Mouse (Mus musculus) heart, embryonic 11.5 days (tissue): ENCODE measurements around the gene Spata5. TPM values are rescaled to one million over a fixed set of nuclear protein-coding genes. Genes with fewer than 3 reads are reported as not detected.

ENCODE experiments used
- ATAC-seq: fragments of 200-750 bp; cut with Nextera tagmentation; replicated peaks from 2 replicates; pipeline ENCODE4 v1.8.0; 2017; ENCODE audit warnings: moderate library complexity; ENCODE audit not compliant: insufficient number of reproducible peaks, low FRiP score, low TSS enrichment
- H3K27ac ChIP-seq: fragments of 300-500 bp; sonication (generic); 2 replicates; pipeline ENCODE4 v1.5.1; 2014; ENCODE audit warnings: mild to moderate bottlenecking, low read depth, low read length
- H3K27me3 ChIP-seq: fragments of 300-500 bp; sonication (generic); 2 replicates; pipeline ENCODE4 v1.6.1; 2014; ENCODE audit warnings: mild to moderate bottlenecking, low read length, mixed read lengths; ENCODE audit not compliant: control insufficient read depth, insufficient read depth
- H3K36me3 ChIP-seq: fragments of 300-500 bp; sonication (generic); 2 replicates; pipeline ENCODE4 v1.6.1; 2014; ENCODE audit warnings: mild to moderate bottlenecking, low read length, moderate library complexity, mixed read lengths; ENCODE audit not compliant: control insufficient read depth, insufficient read depth
- H3K4me1 ChIP-seq: fragments of 300-500 bp; sonication (generic); 2 replicates; pipeline ENCODE4 v1.6.1; 2014; ENCODE audit warnings: low read length; ENCODE audit not compliant: control insufficient read depth, insufficient read depth
- H3K4me2 ChIP-seq: fragments of 300-500 bp; sonication (generic); 2 replicates; pipeline ENCODE4 v1.6.1; 2014; ENCODE audit warnings: mild to moderate bottlenecking, moderate library complexity
- H3K4me3 ChIP-seq: fragments of 300-500 bp; sonication (generic); 2 replicates; pipeline ENCODE4 v1.5.1; 2014; ENCODE audit warnings: low read depth, low read length
- H3K9ac ChIP-seq: fragments of 300-500 bp; sonication (generic); 2 replicates; pipeline ENCODE4 v1.6.1; 2014; ENCODE audit warnings: mild to moderate bottlenecking, low read depth, low read length, moderate library complexity
- H3K9me3 ChIP-seq: fragments of 300-500 bp; sonication (generic); replicated peaks from 2 replicates; pipeline ENCODE4 v1.6.1; 2016; ENCODE audit warnings: low read length; ENCODE audit not compliant: control insufficient read depth
- WGBS: fragments of 180-500 bp; shearing (Covaris S2); extraction: QIAGEN DNeasy Blood & Tissue Kit; methylation state at CpG from one replicate; pipeline ENCODE4 v1.1.7; 2014; ENCODE audit not compliant: insufficient replicate concordance; 5-methylcytosine and 5-hydroxymethylcytosine counted together
- polyA plus RNA-seq: library from polyadenylated mRNA; unstranded; fragments of >200 nt; fragmentation: Nextera tagmentation; extraction: Ambion mirVana; gene quantifications from 2 replicates; pipeline ENCODE4 v1.2.1, GENCODE M21; 2014

The Spata5 gene
- polyA plus RNA-seq, 1 experiment from 2014 or later: 27.8 TPM

DNA sequence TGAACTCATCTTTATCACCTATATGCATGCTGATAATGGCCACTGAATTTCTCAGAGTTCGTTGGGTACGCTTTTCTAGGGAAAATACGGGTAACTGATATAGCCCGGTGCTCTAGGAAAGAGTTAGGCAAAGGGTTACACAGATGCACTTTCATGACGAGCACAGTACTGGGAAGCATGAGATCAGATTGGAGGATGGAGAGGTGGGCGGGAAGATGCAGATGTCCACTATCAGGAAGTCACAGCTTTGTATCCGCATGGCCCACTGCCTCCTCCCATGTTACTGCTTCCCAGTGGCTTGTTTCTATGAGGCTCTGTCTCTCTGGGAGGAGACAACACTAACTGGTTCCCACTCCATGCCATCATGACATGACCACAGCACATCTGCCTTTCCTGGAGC is 183.2 kb downstream of the Spata5 start:
- Histone ChIP-seq H3K27ac (no peak overlapping the region), H3K4me3 (no peak overlapping the region), H3K9ac (no peak overlapping the region), H3K4me2 (no peak overlapping the region), H3K27me3 (no peaks in the 10 kb centered on the region), H3K9me3 (no peaks in the 10 kb centered on the region), H3K4me1 (no peaks in the 10 kb centered on the region), H3K36me3 (no peaks in the 10 kb centered on the region)
- 64% methylated on average over 7 of the region's 7 CpGs for WGBS
- no peak for ATAC-seq

GRCm38 (mm10) chr3:37603541-37603940 is 183.8 kb downstream of the Spata5 start:
- Histone ChIP-seq H3K9ac (no peak overlapping the region), H3K36me3 (no peaks in the 10 kb centered on the region), H3K9me3 (no peaks in the 10 kb centered on the region), H3K4me1 (no peaks in the 10 kb centered on the region), H3K27ac (no peak overlapping the region), H3K27me3 (no peaks in the 10 kb centered on the region), H3K4me2 (no peak overlapping the region), H3K4me3 (no peak overlapping the region)
- WGBS: 73% methylated on average over 3 of the region's 3 CpGs
- ATAC-seq: no peak

DNA sequence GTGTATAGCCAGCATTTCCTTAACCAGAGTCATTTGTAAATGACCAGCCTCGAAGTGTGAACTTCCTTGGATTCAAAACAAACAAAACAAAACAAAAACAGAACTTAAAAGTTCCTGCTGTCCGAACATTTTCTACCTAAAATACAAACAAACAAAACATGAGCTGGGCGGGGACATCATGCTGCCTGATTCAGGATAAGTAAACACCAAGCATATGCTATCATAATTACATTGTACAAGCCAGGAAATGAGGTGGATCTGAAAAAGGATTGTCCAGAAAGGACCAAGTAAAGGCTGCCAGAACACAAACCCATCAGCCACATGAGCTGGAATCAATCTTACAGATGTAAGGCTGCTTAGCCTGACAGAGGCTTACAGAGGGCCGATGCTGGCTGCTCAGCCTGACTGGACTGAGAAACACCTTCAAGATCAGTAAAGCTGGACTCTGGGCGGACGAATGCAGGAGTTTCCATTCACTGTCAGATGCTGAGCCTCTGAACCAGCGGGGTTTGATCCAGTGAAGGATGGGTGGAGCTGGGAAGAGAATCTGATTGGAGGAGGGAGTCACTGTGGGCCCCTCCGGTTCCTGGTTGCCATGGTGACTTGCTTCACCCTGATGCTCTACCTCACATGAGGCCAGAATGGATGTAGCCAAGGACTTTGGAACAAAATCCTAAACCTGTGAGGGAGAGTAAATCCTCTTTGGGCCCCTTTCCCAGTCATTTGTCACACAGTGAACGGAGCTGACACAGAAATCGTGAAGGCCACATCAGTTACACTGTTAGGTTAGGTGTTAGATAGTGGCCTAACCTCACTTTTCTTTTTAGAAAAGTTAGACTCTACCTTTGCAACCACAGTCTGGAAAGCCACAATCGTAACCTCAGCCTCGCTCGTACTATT is 185.5 kb downstream of the Spata5 start:
- Histone ChIP-seq H3K27me3 (no peaks in the 10 kb centered on the region), H3K4me1 (no peaks in the 10 kb centered on the region), H3K9me3 (no peaks in the 10 kb centered on the region), H3K4me3 (no peak overlapping the region), H3K9ac (no peak overlapping the region), H3K4me2 (no peak overlapping the region), H3K36me3 (no peaks in the 10 kb centered on the region), H3K27ac (no peak overlapping the region)
- ATAC-seq: no peak
- 64% methylated on average over 13 of the region's 13 CpGs for WGBS

- H3K4me3 ChIP-seq: no peak overlapping the region
- H3K4me1 ChIP-seq: no peaks in the 10 kb centered on the region
- H3K9me3 ChIP-seq: no peaks in the 10 kb centered on the region
- ATAC-seq: no peak
- WGBS: 83% methylated on average over 10 of the region's 10 CpGs
- no peak overlapping the region for H3K9ac ChIP-seq
- H3K4me2 ChIP-seq: no peak overlapping the region
- no peaks in the 10 kb centered on the region for H3K36me3 ChIP-seq
- no peaks in the 10 kb centered on the region for H3K27me3 ChIP-seq
- H3K27ac ChIP-seq: no peak overlapping the region
Observed at GRCm38 (mm10) chr3:37605876-37606238, 186.2 kb downstream of the Spata5 start.

GRCm38 (mm10) chr3:37608926-37609325 is 189.2 kb downstream of the Spata5 start:
- Histone ChIP-seq H3K9ac (no peak overlapping the region), H3K4me1 (0 out of 2 replicates have a peak, but pooled peaks cover 2% of the 10 kb centered on the region), H3K9me3 (no peaks in the 10 kb centered on the region), H3K4me3 (no peak overlapping the region), H3K27me3 (no peaks in the 10 kb centered on the region), H3K27ac (no peak overlapping the region), H3K36me3 (no peaks in the 10 kb centered on the region), H3K4me2 (no peak overlapping the region)
- WGBS: 78% methylated on average over 4 of the region's 4 CpGs
- no peak for ATAC-seq

GRCm38 (mm10) chr3:37610670-37611069 is 191.0 kb downstream of the Spata5 start:
- no peak overlapping the region for H3K4me2 ChIP-seq
- no peaks in the 10 kb centered on the region for H3K9me3 ChIP-seq
- WGBS: 88% methylated on average over 2 of the region's 2 CpGs
- no peak for ATAC-seq
- H3K36me3 ChIP-seq: no peaks in the 10 kb centered on the region
- no peak overlapping the region for H3K9ac ChIP-seq
- no peak overlapping the region for H3K27ac ChIP-seq
- H3K27me3 ChIP-seq: no peaks in the 10 kb centered on the region
- H3K4me3 ChIP-seq: no peak overlapping the region
- peaks cover 3% of the 10 kb centered on the region; the same call in 1 of the 2 replicates for H3K4me1 ChIP-seq

GRCm38 (mm10) chr3:37613722-37614121 is 194.0 kb downstream of the Spata5 start:
- Histone ChIP-seq H3K4me2 (no peak overlapping the region), H3K36me3 (no peaks in the 10 kb centered on the region), H3K9ac (no peak overlapping the region), H3K9me3 (no peaks in the 10 kb centered on the region), H3K27me3 (no peaks in the 10 kb centered on the region), H3K27ac (no peak overlapping the region), H3K4me3 (no peak overlapping the region), H3K4me1 (peaks cover 3% of the 10 kb centered on the region; the same call in 1 of the 2 replicates)
- ATAC-seq: no peak
- 57% methylated on average over 10 of the region's 10 CpGs for WGBS

DNA sequence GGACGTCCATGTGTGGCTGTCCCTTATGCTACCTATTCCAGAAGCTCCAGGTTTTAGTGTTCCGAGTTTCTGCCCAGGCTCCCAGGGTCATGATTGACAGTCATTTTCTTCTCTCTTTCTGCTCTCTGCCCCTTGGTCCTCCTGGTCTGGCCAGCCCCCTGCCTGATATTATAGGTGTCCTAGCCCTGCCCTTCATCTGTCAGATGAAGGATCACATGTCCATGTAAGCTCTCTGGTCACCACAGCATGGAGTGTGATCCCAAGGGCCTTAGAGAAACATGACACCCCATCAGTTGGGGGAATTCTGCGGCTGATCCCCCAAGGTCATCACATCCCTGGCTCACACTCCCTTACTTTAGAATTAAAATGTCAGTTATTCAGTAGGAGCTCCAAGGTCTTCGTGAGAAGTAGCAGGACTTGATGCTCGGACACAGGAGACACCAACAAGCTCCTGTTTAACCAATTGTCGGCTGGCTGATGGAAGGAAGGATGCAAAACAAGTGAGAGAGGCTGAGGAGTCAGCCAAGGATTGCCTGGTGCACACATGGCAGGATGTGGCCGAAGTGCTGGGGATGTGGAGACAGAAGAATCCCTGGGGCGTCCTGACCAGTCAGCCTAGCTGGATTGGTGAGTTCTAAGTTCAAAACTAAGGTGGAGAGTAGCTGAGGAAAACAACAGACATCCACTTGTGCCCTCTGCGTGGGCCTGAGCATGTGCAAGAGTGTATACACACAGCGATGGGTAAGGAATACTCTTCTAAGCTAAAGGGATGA is 195.4 kb downstream of the Spata5 start:
- Histone ChIP-seq H3K36me3 (no peaks in the 10 kb centered on the region), H3K9ac (no peak overlapping the region), H3K27ac (no peak overlapping the region), H3K4me2 (no peak overlapping the region), H3K4me3 (no peak overlapping the region), H3K9me3 (no peaks in the 10 kb centered on the region), H3K27me3 (no peaks in the 10 kb centered on the region), H3K4me1 (peaks cover 3% of the 10 kb centered on the region; the same call in 1 of the 2 replicates)
- no peak for ATAC-seq
- WGBS: 76% methylated on average over 10 of the region's 10 CpGs
